Mouse (Mus musculus): Measurements from ENCODE around the gene Gpr35.

DNA sequence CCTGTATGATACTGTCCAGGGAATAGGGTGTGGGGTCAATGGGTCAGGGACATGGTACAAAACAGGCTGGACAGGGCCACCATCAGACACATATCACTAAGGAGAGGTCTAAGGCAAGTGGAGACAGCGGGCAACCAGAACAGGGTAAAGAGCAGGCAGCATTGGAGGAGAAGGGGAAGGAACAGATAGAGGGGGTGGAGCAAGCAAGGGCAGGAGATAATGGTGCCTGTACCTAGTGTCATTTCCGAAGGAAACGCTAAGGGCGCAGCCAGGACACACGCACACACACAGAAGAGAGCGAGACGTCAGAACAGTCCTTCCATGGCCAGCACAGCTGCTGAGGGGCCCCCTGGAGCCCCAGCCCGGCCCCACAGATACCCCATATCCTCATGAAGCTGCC, 75.9 kb downstream of the Gpr35 start:
- TF ChIP-seq CTCF (IDR thresholded peaks at IDR 0.05; ENCODE audit: extremely low read depth, insufficient read depth, low read length) (no peak), POLR2A (IDR thresholded peaks at IDR 0.05; ENCODE audit: extremely low read depth, insufficient read depth, low read length) (no peak)

Measured in cortical plate, adult 2 months (tissue).